In the genomic region with DNA sequence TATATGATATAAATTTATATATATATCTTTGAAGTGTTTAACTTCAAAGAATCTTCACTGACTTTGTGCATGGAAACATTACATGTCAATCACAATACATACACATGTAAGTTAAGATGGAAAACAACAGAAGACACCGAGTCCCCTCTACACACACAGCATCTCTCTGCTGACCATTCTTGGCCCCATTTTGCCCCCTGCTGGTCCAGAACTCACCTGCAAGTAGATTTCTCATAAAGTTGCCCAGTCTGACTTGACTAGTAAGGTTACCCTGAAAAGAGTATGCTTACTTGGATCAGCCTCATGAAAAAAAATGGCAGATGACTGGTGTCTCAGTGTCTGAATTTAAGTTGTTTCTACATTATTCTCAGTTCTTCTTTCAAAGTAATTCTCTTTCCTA, we compare ENCODE assay signal across 22 mouse cellular contexts.
DNase-seq lines count a peak whose midpoint lies in the region; ATAC-seq lines count a peak whose summit lies in the region.
"Had no signal": no experiment of that assay in that cellular context is flagged by ENCODE, and none has a peak within 500 bp of the region (broad histone marks: within the 10 kb centered on the region; RNA-seq: fewer than 3 reads in every experiment).

No protein-coding gene starts in this region.

- 91% methylated on average over 1 of the region's 1 CpGs for WGBS in forebrain, embryonic 14.5 days

- H3K36me3 ChIP-seq in forebrain, embryonic 14.5 days (ENCODE audit: control insufficient read depth, insufficient read depth, low read length): no peaks in the 10 kb centered on the region
- H3K36me3 ChIP-seq: embryonic facial prominence, embryonic 12.5 days; hindbrain, embryonic 12.5 days; limb, embryonic 15.5 days; stomach, embryonic 15.5 days had no signal

- DNase-seq in CD4-positive helper T cell, adult 2 months (ENCODE audit: low read depth, low spot score): peak; percentile 16
- peak; percentile 24 for DNase-seq in ES-CJ7 (ENCODE audit: low read depth, low spot score)
- DNase-seq in thymus, postnatal 0 days (ENCODE audit: low spot score): peak; percentile 22
- DNase-seq in gastrocnemius, postnatal 4 days (ENCODE audit: low spot score in 2 of 2): no peak
- DNase-seq in embryo, embryonic 10 days (ENCODE audit: low spot score): no peak
- no peak for DNase-seq in forebrain, embryonic 14.5 days (ENCODE audit: low spot score)
- no peak for DNase-seq in layer of hippocampus, postnatal 36 days
- DNase-seq: cerebellum, adult 18-20 months; heart, postnatal 10 days; kidney, adult 8-10 months; kidney, postnatal 14 days; lung, postnatal 14 days; right cerebral cortex, adult 18-20 months had no signal

- no peak overlapping the region for H3K4me3 ChIP-seq in forebrain, embryonic 14.5 days (ENCODE audit: low read depth, low read length)
- H3K4me3 ChIP-seq: embryonic facial prominence, embryonic 12.5 days; erythroblast, embryonic 14.5 days; hindbrain, embryonic 12.5 days; layer of hippocampus, adult 2 months; limb, embryonic 15.5 days; stomach, embryonic 15.5 days had no signal

- no peak overlapping the region for H3K9ac ChIP-seq in forebrain, embryonic 14.5 days (ENCODE audit: low read length)
- H3K9ac ChIP-seq: embryonic facial prominence, embryonic 12.5 days; hindbrain, embryonic 12.5 days; limb, embryonic 15.5 days; stomach, embryonic 15.5 days had no signal

- H3K27ac ChIP-seq in forebrain, embryonic 14.5 days (ENCODE audit: low read depth, low read length): no peak overlapping the region
- H3K27ac ChIP-seq: embryonic facial prominence, embryonic 12.5 days; hindbrain, embryonic 12.5 days; layer of hippocampus, adult 2 months; limb, embryonic 15.5 days; stomach, embryonic 15.5 days had no signal

- H3K4me2 ChIP-seq in forebrain, embryonic 14.5 days (ENCODE audit: low read length): no peak overlapping the region
- H3K4me2 ChIP-seq: embryonic facial prominence, embryonic 12.5 days; heart, embryonic 11.5 days; hindbrain, embryonic 12.5 days; limb, embryonic 15.5 days; stomach, embryonic 15.5 days had no signal

- ATAC-seq in common myeloid progenitor, adult 5-6 weeks (replicated peaks; ENCODE audit: low read depth, poor library complexity, severe bottlenecking): 0 out of 2 replicates have a peak, but pooled peaks have one; percentile 39
- no peak for ATAC-seq in forebrain, embryonic 14.5 days
- ATAC-seq: forebrain, embryonic 16.5 days had no signal

- no peaks in the 10 kb centered on the region for H3K27me3 ChIP-seq in forebrain, embryonic 14.5 days (replicated peaks; ENCODE audit: control insufficient read depth, insufficient read depth, low read length)
- H3K27me3 ChIP-seq: embryonic facial prominence, embryonic 12.5 days; hindbrain, embryonic 12.5 days; limb, embryonic 15.5 days; stomach, embryonic 15.5 days had no signal

- no peaks in the 10 kb centered on the region for H3K9me3 ChIP-seq in forebrain, embryonic 14.5 days (replicated peaks; ENCODE audit: control insufficient read depth, low read length)
- H3K9me3 ChIP-seq: limb, embryonic 15.5 days; stomach, embryonic 15.5 days had no signal

- H3K4me1 ChIP-seq in forebrain, embryonic 14.5 days (ENCODE audit: control insufficient read depth, insufficient read depth, low read length): no peaks in the 10 kb centered on the region
- H3K4me1 ChIP-seq: embryonic facial prominence, embryonic 12.5 days; hindbrain, embryonic 12.5 days; limb, embryonic 15.5 days; stomach, embryonic 15.5 days had no signal

Comparison
In these comparisons a context has a peak if more than half of its experiments do, and no peak if none do; other contexts are left out.
1. DNase-seq: peak in CD4-positive helper T cell, adult 2 months (single experiment), ES-CJ7 (single experiment) and thymus, postnatal 0 days (single experiment); none in gastrocnemius, postnatal 4 days (0 of 2), embryo, embryonic 10 days (single experiment), forebrain, embryonic 14.5 days (single experiment) and layer of hippocampus, postnatal 36 days (0 of 2).